Mouse (Mus musculus) G1E (cell line): ENCODE measurements around the gene Sytl4. TPM values are rescaled to one million over a fixed set of nuclear protein-coding genes. Genes with fewer than 3 reads are reported as not detected.

ENCODE experiments used
- ATAC-seq: 2 replicates; pipeline ENCODE4 v1.8.0; 2016; ENCODE audit warnings: mild to moderate bottlenecking; ENCODE audit not compliant: insufficient number of reproducible peaks, poor library complexity, low FRiP score, severe bottlenecking; ENCODE audit errors: extremely low read depth
- DNase-seq: peaks from one replicate; pipeline ENCODE4 v3.0.0; 2012; ENCODE audit warnings: low spot score
- H3K27me3 ChIP-seq: 2 replicates; pipeline ENCODE4 v1.6.1; 2012; ENCODE audit warnings: mild to moderate bottlenecking, low read length, inconsistent platforms; ENCODE audit not compliant: insufficient read depth
- H3K36me3 ChIP-seq: replicated peaks from 2 replicates; pipeline ENCODE3; 2012; ENCODE audit warnings: mild to moderate bottlenecking, inconsistent platforms
- H3K4me1 ChIP-seq: 2 replicates; pipeline ENCODE4 v1.6.1; 2012; ENCODE audit warnings: low read depth, low read length, inconsistent platforms, mixed read lengths; ENCODE audit not compliant: insufficient read depth
- H3K4me3 ChIP-seq: 2 replicates; pipeline ENCODE4 v1.5.1; 2012; ENCODE audit warnings: low read depth, mild to moderate bottlenecking, inconsistent platforms, low read length, moderate library complexity, mixed read lengths
- H3K9me3 ChIP-seq: replicated peaks from 2 replicates; pipeline ENCODE4 v1.6.1; 2012; ENCODE audit warnings: inconsistent platforms
- CTCF ChIP-seq: IDR thresholded peaks from 2 replicates; pipeline ENCODE4 v1.5.1; 2012; ENCODE audit warnings: low read depth, low read length, inconsistent platforms, mixed read lengths
- GATA1 ChIP-seq: IDR thresholded peaks from 2 replicates; pipeline ENCODE4 v1.6.1; 2012; ENCODE audit warnings: borderline replicate concordance, low read length, inconsistent platforms, mixed read lengths
- GATA2 ChIP-seq: IDR thresholded peaks from 2 replicates; pipeline ENCODE4 v1.6.1; 2012; ENCODE audit warnings: low read depth, low read length, inconsistent platforms, borderline replicate concordance
- POLR2AphosphoS5 ChIP-seq: IDR thresholded peaks from 2 replicates; pipeline ENCODE4 v1.6.1; 2012; ENCODE audit warnings: low read depth, low read length, inconsistent platforms; ENCODE audit not compliant: insufficient replicate concordance
- TAL1 ChIP-seq: conservative IDR thresholded peaks from 2 replicates; pipeline ENCODE4 v1.6.1; 2012; ENCODE audit warnings: low read depth, low read length, inconsistent platforms, mixed read lengths
- polyA plus RNA-seq: library from polyadenylated mRNA; stranded (reverse); fragments of >175 nt; gene quantifications from 2 replicates; pipeline ENCODE4 v1.2.3, GENCODE M21; 2012
- total RNA-seq, 2 experiments: library from RNA; stranded (forward) in 1 of 2; stranded (reverse) in 1 of 2; fragments of 200-1000 nt in 1 of 2; fragments of >200 nt in 1 of 2; fragmentation: Nextera tagmentation in 1 of 2; gene quantifications; 2 replicates each; pipeline ENCODE4 v1.2.3; 2014 to 2017

Gene Sytl4
- total and polyA plus RNA-seq, 3 experiments, result 0.05 TPM; not detected in 2

DNA sequence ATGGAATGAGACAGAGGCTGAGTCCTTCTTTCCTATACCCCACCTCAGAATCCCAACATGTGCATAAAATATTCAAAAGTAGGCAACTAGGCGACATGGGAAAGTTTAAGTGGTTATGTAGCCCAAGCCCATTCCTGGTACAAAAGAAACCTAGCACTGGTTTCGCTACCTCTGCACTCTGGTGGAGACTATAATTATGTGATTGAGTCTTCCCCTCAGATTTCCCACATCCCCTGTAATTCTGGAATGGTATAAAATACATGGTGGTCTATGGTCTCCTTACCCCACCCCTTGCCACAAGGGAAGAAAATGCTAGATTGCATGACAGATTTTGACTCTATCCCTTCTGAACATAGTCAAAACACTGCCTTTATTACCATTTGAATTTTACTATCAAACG lies 68.6 kb downstream of the Sytl4 start:
- Histone ChIP-seq H3K27me3 (no peaks in the 10 kb centered on the region), H3K36me3 (no peaks in the 10 kb centered on the region), H3K4me1 (no peaks in the 10 kb centered on the region), H3K4me3 (no peak overlapping the region), H3K9me3 (no peaks in the 10 kb centered on the region)
- TF ChIP-seq CTCF (no peak), POLR2AphosphoS5 (no peak), TAL1 (no peak), GATA1 (no peak), GATA2 (no peak)
- ATAC-seq (no peak), DNase-seq (no peak)

DNA sequence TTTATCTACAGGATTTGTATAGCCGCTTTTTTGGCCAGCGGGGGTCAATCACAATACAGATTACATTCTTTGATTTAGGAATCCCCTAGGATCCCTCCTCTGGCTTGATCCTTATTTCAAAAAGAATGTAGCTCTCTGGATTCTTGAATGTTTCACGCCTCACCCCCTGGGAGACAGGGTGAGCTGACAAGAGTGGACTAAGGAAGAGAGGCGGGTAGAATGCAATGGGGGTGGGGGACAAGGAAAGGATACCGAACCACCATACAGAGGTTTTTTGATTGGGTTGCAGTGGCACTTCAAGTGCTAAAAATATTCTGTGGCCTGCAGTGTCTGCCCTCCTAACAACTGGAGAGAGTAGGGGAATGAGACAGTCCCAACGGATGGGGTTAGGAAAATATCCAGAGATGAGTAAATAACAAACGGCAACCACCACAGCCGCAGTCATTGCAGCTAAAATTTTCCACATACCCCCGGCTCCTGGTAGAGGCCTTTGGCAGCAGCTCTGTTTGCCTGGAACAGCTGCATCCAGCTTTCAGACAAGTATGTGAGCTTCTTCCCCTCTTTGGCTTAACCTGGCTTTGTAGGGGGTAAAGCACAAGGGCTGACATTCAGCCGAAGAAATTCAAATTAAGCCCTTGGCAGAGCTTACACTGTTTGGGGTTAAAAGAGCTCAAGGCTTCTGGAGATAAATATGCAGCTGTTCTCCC lies 70.1 kb downstream of the Sytl4 start:
- no peaks in the 10 kb centered on the region for H3K4me1 ChIP-seq
- no peak for ATAC-seq
- H3K27me3 ChIP-seq, result no peaks in the 10 kb centered on the region
- H3K4me3 ChIP-seq, result no peak overlapping the region
- DNase-seq, result no peak
- H3K9me3 ChIP-seq, result no peaks in the 10 kb centered on the region
- TF ChIP-seq TAL1, result no peak
- no peak for TF ChIP-seq CTCF
- no peak for TF ChIP-seq POLR2AphosphoS5
- no peak for TF ChIP-seq GATA1
- TF ChIP-seq GATA2, result no peak
- H3K36me3 ChIP-seq, result no peaks in the 10 kb centered on the region

DNA sequence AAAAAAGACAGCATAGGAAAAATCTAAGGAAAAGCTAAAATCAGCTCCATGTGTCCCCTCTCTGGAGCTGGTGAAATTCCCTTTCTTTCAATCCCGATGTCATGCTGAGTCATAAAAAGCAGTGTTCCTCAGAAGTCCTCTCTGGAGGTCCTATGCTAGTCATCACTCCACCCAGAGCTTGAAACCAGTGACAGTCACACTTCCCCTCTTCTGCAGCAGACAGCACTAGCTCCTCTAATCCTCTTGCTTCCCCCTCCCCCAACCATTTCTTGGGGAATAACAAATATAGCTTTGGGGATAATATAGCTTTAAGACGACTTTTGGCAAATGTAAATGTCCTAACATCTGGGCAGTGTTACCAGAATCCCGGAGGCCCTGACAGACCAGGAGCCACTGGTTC lies 73.4 kb downstream of the Sytl4 start, which contains the start of gene Srpx2:
Gene Srpx2 (plus strand): TSS at position 166 of the 400 bp plus-strand sequence.
- H3K27me3 ChIP-seq, result no peaks in the 10 kb centered on the region
- TF ChIP-seq POLR2AphosphoS5, result no peak
- TF ChIP-seq TAL1, result no peak
- TF ChIP-seq CTCF, result no peak
- TF ChIP-seq GATA1, result no peak
- ATAC-seq, result no peak

GRCm38 (mm10) chrX:133898014-133898542 lies 83.5 kb downstream of the Sytl4 start, which contains the start of gene Tspan6:
Gene Tspan6 (minus strand): TSS chrX:133898429.
- DNase-seq, result no peak
- TF ChIP-seq TAL1, result no peak
- TF ChIP-seq GATA1, result no peak
- TF ChIP-seq CTCF, result no peak
- TF ChIP-seq GATA2, result no peak

More for the DNA sequence above, 73.4 kb downstream of the Sytl4 start, which contains the start of gene Srpx2:
- H3K36me3 ChIP-seq, result no peaks in the 10 kb centered on the region
- no peaks in the 10 kb centered on the region for H3K4me1 ChIP-seq
- H3K9me3 ChIP-seq, result no peaks in the 10 kb centered on the region
- DNase-seq, result no peak
- no peak within 1 kb of the TSS for H3K4me3 ChIP-seq

GRCm38 (mm10) chrX:133888111-133888510 lies 93.5 kb downstream of the Sytl4 start:
- ATAC-seq, result no peak
- no peak for TF ChIP-seq CTCF
- no peak for TF ChIP-seq POLR2AphosphoS5
- TF ChIP-seq GATA2, result no peak
- no peak for TF ChIP-seq TAL1
- TF ChIP-seq GATA1, result no peak
- H3K4me1 ChIP-seq, result no peaks in the 10 kb centered on the region
- H3K36me3 ChIP-seq, result no peaks in the 10 kb centered on the region
- no peaks in the 10 kb centered on the region for H3K27me3 ChIP-seq
- DNase-seq, result no peak
- no peaks in the 10 kb centered on the region for H3K9me3 ChIP-seq
- no peak overlapping the region for H3K4me3 ChIP-seq

More at GRCm38 (mm10) chrX:133898014-133898542, 83.5 kb downstream of the Sytl4 start, which contains the start of gene Tspan6:
- Histone ChIP-seq H3K9me3 (no peaks in the 10 kb centered on the region), H3K36me3 (no peaks in the 10 kb centered on the region), H3K4me1 (no peaks in the 10 kb centered on the region), H3K4me3 (no peak within 1 kb of the TSS), H3K27me3 (no peaks in the 10 kb centered on the region)
- ATAC-seq, result no peak

GRCm38 (mm10) chrX:133887308-133887707 lies 94.3 kb downstream of the Sytl4 start:
- Histone ChIP-seq H3K9me3 (no peaks in the 10 kb centered on the region), H3K27me3 (no peaks in the 10 kb centered on the region), H3K4me1 (no peaks in the 10 kb centered on the region), H3K4me3 (no peak overlapping the region), H3K36me3 (no peaks in the 10 kb centered on the region)
- TF ChIP-seq POLR2AphosphoS5 (no peak), GATA1 (no peak), GATA2 (no peak), TAL1 (no peak), CTCF (no peak)
- ATAC-seq, result no peak
- DNase-seq, result no peak

Other genes with a start within 250 kb of the Sytl4 start
- gene Tnmd, start 130.8 kb downstream of the Sytl4 start, total RNA-seq (2014; fragmentation: Nextera tagmentation), result not detected in 2 replicates
- not detected in 2 replicates for gene Tnmd, start 130.8 kb downstream of the Sytl4 start, total RNA-seq (2017)
- gene Tnmd, start 130.8 kb downstream of the Sytl4 start, polyA plus RNA-seq, result not detected in 2 replicates
- not detected in 2 replicates for gene Tspan6, start 83.4 kb downstream of the Sytl4 start, total RNA-seq (2014; fragmentation: Nextera tagmentation)
- gene Tspan6, start 83.4 kb downstream of the Sytl4 start, total RNA-seq (2017), result not detected in 2 replicates
- gene Tspan6, start 83.4 kb downstream of the Sytl4 start, polyA plus RNA-seq, result not detected in 2 replicates
- not detected in 2 replicates for gene Srpx2, start 73.4 kb downstream of the Sytl4 start, total RNA-seq (2014; fragmentation: Nextera tagmentation)
- gene Srpx2, start 73.4 kb downstream of the Sytl4 start, total RNA-seq (2017), result not detected in 2 replicates
- not detected in 2 replicates for gene Srpx2, start 73.4 kb downstream of the Sytl4 start, polyA plus RNA-seq
- gene Cstf2, start 77.4 kb upstream of the Sytl4 start, total RNA-seq (2014; fragmentation: Nextera tagmentation), result 83.9 and 105 TPM in 2 replicates
- 81.0 and 104 TPM in 2 replicates for gene Cstf2, start 77.4 kb upstream of the Sytl4 start, total RNA-seq (2017)
- gene Cstf2, start 77.4 kb upstream of the Sytl4 start, polyA plus RNA-seq, result 37.6 and 69.7 TPM in 2 replicates
- 0.30 and 1.2 TPM in 2 replicates for gene Xkrx, start 180.3 kb upstream of the Sytl4 start, total RNA-seq (2014; fragmentation: Nextera tagmentation)
- 0.17 and 0.22 TPM in 2 replicates for gene Xkrx, start 180.3 kb upstream of the Sytl4 start, total RNA-seq (2017)
- gene Xkrx, start 180.3 kb upstream of the Sytl4 start, polyA plus RNA-seq, result not detected in 2 replicates
- not detected in 2 replicates for gene Arl13a, start 205.7 kb upstream of the Sytl4 start, total RNA-seq (2014; fragmentation: Nextera tagmentation)
- not detected in 2 replicates for gene Arl13a, start 205.7 kb upstream of the Sytl4 start, total RNA-seq (2017)
- not detected in 2 replicates for gene Arl13a, start 205.7 kb upstream of the Sytl4 start, polyA plus RNA-seq
- not detected in 2 replicates for gene Nox1, start 240.1 kb upstream of the Sytl4 start, total RNA-seq (2014; fragmentation: Nextera tagmentation)
- gene Nox1, start 240.1 kb upstream of the Sytl4 start, total RNA-seq (2017), result 0.16 and 0.23 TPM in 2 replicates
- gene Nox1, start 240.1 kb upstream of the Sytl4 start, polyA plus RNA-seq, result not detected in 2 replicates